Mouse (Mus musculus): ENCODE results near the gene Acy3. TPM values are rescaled to one million over a fixed set of nuclear protein-coding genes. Genes with fewer than 3 reads are reported as not detected.
A peak's percentile ranks its signal among the peaks of the same experiment; 100 is the strongest.

The Acy3 gene
- polyA plus RNA-seq, 1 experiment from 2014 or later = 2.5 TPM

DNA sequence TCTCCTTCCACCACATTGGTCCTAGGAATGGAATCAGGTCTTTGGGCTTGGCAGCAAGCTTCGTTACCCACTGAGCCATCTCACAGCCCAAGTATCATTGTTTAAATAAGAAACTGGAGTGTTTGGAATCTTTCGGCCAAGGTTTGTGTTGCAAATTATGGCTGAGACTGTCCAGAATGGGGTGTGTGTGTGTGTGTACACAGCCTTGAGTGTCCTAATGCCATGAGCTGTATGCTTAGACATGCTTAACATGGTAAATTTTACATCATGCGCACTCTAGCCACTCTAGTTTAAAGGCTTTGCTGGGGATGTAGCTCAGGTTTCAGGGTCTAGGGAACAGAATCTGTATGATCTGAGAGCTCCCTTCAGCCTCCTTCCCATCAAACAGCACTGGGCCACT is 9.1 kb downstream of the Acy3 start:
- no peaks in the 10 kb centered on the region for H3K36me3 ChIP-seq (ENCODE audit: control insufficient read depth, insufficient read depth, low read length)
- no peaks in the 10 kb centered on the region for H3K9me3 ChIP-seq (ENCODE audit: control insufficient read depth, low read length)
- WGBS = 92% methylated on average over 3 of the region's 3 CpGs
- H3K27ac ChIP-seq (ENCODE audit: low read depth, low read length) = no peak overlapping the region
- H3K4me3 ChIP-seq (ENCODE audit: low read depth, low read length) = no peak overlapping the region
- H3K4me1 ChIP-seq (replicated peaks; ENCODE audit: control insufficient read depth, insufficient read depth, low read length) = no peaks in the 10 kb centered on the region
- H3K9ac ChIP-seq (ENCODE audit: low read depth, low read length) = no peak overlapping the region
- H3K27me3 ChIP-seq (ENCODE audit: control insufficient read depth, insufficient read depth, low read length) = no peaks in the 10 kb centered on the region
- no peak overlapping the region for H3K4me2 ChIP-seq (replicated peaks; ENCODE audit: low read depth, low read length)
- ATAC-seq (ENCODE audit: low FRiP score) (no peak), DNase-seq (ENCODE audit: low spot score) (no peak)

DNA sequence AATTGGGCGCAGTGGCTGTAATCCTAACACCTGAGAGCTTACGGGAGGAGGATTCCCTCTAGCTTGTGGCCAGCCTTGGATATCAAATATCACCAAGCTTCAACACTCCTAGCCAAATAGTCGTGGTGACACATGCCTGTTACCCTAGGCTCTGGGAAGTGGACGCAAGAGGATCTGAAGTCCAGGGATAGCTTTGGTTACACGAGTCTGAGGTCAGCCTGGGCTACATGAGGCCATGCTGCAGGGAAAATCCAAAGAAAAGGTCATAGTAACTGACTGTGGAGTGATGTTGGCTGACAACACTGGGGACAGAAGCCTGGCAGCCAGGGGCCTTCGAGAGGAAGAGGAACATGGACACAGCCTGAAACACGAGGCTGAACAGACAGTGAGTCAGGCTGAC is 9.7 kb downstream of the Acy3 start:
- H3K9ac ChIP-seq (ENCODE audit: low read depth, low read length) = no peak overlapping the region
- H3K27me3 ChIP-seq (ENCODE audit: control insufficient read depth, insufficient read depth, low read length) = no peaks in the 10 kb centered on the region
- WGBS = 75% methylated on average over 7 of the region's 7 CpGs
- H3K4me1 ChIP-seq (replicated peaks; ENCODE audit: control insufficient read depth, insufficient read depth, low read length) = peaks cover under 1% of the 10 kb centered on the region
- H3K4me2 ChIP-seq (replicated peaks; ENCODE audit: low read depth, low read length) = no peak overlapping the region
- ATAC-seq (ENCODE audit: low FRiP score) (no peak), DNase-seq (ENCODE audit: low spot score) (no peak)
- no peaks in the 10 kb centered on the region for H3K36me3 ChIP-seq (ENCODE audit: control insufficient read depth, insufficient read depth, low read length)
- no peaks in the 10 kb centered on the region for H3K9me3 ChIP-seq (ENCODE audit: control insufficient read depth, low read length)
- no peak overlapping the region for H3K4me3 ChIP-seq (ENCODE audit: low read depth, low read length)
- H3K27ac ChIP-seq (ENCODE audit: low read depth, low read length) = no peak overlapping the region

DNA sequence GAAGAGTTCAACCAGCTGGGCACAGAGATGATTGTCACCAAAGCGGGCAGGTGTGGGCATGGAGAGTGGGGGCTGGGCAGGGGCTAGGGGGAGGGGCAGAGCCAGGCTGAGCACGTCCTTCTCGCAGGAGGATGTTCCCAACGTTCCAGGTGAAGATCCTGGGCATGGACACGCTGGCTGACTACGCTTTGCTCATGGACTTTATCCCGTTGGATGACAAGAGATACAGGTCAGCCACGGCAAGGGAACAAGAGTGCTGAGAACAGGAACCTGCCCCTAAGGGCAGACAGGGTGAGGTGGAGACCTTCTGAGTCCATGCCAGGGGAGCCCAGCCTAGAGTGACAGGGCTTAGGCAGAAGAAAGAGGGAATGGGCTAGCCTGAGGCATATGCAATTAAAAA is 10.4 kb downstream of the Acy3 start:
- H3K27ac ChIP-seq (ENCODE audit: low read depth, low read length) = no peak overlapping the region
- ATAC-seq (ENCODE audit: low FRiP score) = no peak
- DNase-seq (ENCODE audit: low spot score) = no peak
- no peak overlapping the region for H3K4me3 ChIP-seq (ENCODE audit: low read depth, low read length)
- no peaks in the 10 kb centered on the region for H3K36me3 ChIP-seq (ENCODE audit: control insufficient read depth, insufficient read depth, low read length)
- no peak overlapping the region for H3K9ac ChIP-seq (ENCODE audit: low read depth, low read length)
- no peaks in the 10 kb centered on the region for H3K9me3 ChIP-seq (ENCODE audit: control insufficient read depth, low read length)
- H3K4me1 ChIP-seq (replicated peaks; ENCODE audit: control insufficient read depth, insufficient read depth, low read length) = peaks cover 3% of the 10 kb centered on the region
- H3K27me3 ChIP-seq (ENCODE audit: control insufficient read depth, insufficient read depth, low read length) = no peaks in the 10 kb centered on the region
- H3K4me2 ChIP-seq (replicated peaks; ENCODE audit: low read depth, low read length) = no peak overlapping the region
- WGBS = 84% methylated on average over 8 of the region's 8 CpGs

DNA sequence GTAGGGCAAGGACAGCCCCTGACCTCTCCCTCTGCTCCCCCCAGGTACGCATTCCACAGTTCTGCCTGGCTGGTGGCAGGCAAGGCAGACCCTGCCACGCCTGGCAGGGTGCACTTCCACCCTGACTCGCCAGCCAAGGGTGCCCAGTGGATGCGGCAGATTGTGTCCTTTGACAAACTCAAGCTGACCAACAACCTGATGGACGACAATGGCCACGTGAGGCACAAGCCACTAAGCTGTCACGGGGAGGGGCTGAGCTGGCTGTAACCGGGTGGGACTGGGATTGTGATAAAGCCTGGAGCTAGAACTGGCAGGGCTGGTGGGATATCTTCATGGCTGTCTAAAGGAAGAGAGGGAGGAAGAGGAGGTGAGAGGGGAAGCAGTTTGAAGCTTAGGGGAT is 10.9 kb downstream of the Acy3 start:
- 73% methylated on average over 8 of the region's 8 CpGs for WGBS

DNA sequence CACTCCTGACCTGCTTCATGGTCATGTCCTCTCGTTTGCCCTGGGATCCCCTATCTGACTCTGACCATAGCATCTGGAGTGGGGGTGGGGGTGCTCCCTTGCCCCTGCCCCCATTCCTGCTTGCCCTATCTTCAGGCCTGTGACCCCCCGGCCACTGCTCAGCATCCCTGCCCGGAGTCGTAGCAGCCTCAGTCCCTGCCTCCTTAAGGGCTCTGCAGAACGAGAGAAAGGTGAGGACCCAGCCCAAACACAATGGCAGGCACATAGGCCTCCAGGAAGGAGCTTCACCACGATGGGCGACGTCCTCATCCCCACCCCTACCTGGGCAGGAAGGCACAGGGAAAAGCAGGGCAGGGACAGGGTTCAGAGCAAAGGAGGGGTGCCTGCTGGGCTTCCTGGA is 12.0 kb downstream of the Acy3 start:
- peaks cover 3% of the 10 kb centered on the region for H3K4me1 ChIP-seq (replicated peaks; ENCODE audit: control insufficient read depth, insufficient read depth, low read length)
- H3K27ac ChIP-seq (ENCODE audit: low read depth, low read length) = no peak overlapping the region
- no peak overlapping the region for H3K9ac ChIP-seq (ENCODE audit: low read depth, low read length)
- WGBS = 73% methylated on average over 8 of the region's 8 CpGs
- H3K36me3 ChIP-seq (ENCODE audit: control insufficient read depth, insufficient read depth, low read length) = no peaks in the 10 kb centered on the region
- no peaks in the 10 kb centered on the region for H3K27me3 ChIP-seq (ENCODE audit: control insufficient read depth, insufficient read depth, low read length)
- ATAC-seq (ENCODE audit: low FRiP score) (no peak), DNase-seq (ENCODE audit: low spot score) (no peak)
- no peak overlapping the region for H3K4me2 ChIP-seq (replicated peaks; ENCODE audit: low read depth, low read length)
- no peak overlapping the region for H3K4me3 ChIP-seq (ENCODE audit: low read depth, low read length)
- no peaks in the 10 kb centered on the region for H3K9me3 ChIP-seq (ENCODE audit: control insufficient read depth, low read length)

More for the DNA sequence above, 10.9 kb downstream of the Acy3 start:
- H3K4me3 ChIP-seq (ENCODE audit: low read depth, low read length) = no peak overlapping the region
- H3K27me3 ChIP-seq (ENCODE audit: control insufficient read depth, insufficient read depth, low read length) = no peaks in the 10 kb centered on the region
- no peaks in the 10 kb centered on the region for H3K36me3 ChIP-seq (ENCODE audit: control insufficient read depth, insufficient read depth, low read length)
- H3K27ac ChIP-seq (ENCODE audit: low read depth, low read length) = no peak overlapping the region
- no peak for DNase-seq (ENCODE audit: low spot score)
- peaks cover 3% of the 10 kb centered on the region for H3K4me1 ChIP-seq (replicated peaks; ENCODE audit: control insufficient read depth, insufficient read depth, low read length)
- H3K9me3 ChIP-seq (ENCODE audit: control insufficient read depth, low read length) = no peaks in the 10 kb centered on the region
- ATAC-seq (ENCODE audit: low FRiP score) = no peak
- no peak overlapping the region for H3K4me2 ChIP-seq (replicated peaks; ENCODE audit: low read depth, low read length)
- H3K9ac ChIP-seq (ENCODE audit: low read depth, low read length) = no peak overlapping the region

DNA sequence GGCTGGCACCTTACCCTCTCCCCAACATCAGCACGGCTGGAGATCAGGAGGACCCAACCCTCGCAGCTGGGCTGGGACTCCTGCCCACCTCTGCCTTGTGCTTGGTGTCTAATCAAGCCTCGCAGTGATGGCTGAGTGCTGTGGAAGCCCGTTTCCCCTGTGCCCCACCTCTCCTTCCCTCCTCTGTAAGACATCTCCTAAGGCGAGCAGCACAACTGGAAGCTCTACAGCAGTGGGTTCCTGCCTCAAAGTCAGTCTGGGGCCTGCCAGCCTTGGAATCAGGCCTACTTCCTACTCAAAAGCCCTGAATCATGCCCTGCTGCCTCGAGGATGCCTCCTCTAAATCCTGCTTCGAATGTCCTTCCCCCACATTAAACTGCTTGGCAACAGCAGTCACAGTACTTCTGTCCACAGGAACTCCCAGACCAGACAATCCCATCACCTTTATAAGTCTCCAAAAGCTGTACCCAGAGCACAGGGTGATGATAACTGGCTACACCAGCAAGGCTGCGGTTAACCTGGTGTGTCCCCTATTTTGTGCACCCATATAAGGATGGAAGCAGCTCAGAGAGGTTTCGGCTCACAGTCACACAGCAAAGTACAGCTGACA is 12.9 kb downstream of the Acy3 start:
- Histone ChIP-seq H3K9me3 (ENCODE audit: control insufficient read depth, low read length) (no peaks in the 10 kb centered on the region), H3K27ac (ENCODE audit: low read depth, low read length) (no peak overlapping the region), H3K4me2 (replicated peaks; ENCODE audit: low read depth, low read length) (no peak overlapping the region), H3K27me3 (ENCODE audit: control insufficient read depth, insufficient read depth, low read length) (no peaks in the 10 kb centered on the region), H3K9ac (ENCODE audit: low read depth, low read length) (no peak overlapping the region; the same call in 1 of the 2 replicates), H3K4me1 (replicated peaks; ENCODE audit: control insufficient read depth, insufficient read depth, low read length) (peaks cover 3% of the 10 kb centered on the region), H3K4me3 (ENCODE audit: low read depth, low read length) (no peak overlapping the region; the same call in 1 of the 2 replicates), H3K36me3 (ENCODE audit: control insufficient read depth, insufficient read depth, low read length) (no peaks in the 10 kb centered on the region)
- WGBS = 88% methylated on average over 9 of the region's 9 CpGs
- no peak for DNase-seq (ENCODE audit: low spot score)
- ATAC-seq (ENCODE audit: low FRiP score) = no peak

DNA sequence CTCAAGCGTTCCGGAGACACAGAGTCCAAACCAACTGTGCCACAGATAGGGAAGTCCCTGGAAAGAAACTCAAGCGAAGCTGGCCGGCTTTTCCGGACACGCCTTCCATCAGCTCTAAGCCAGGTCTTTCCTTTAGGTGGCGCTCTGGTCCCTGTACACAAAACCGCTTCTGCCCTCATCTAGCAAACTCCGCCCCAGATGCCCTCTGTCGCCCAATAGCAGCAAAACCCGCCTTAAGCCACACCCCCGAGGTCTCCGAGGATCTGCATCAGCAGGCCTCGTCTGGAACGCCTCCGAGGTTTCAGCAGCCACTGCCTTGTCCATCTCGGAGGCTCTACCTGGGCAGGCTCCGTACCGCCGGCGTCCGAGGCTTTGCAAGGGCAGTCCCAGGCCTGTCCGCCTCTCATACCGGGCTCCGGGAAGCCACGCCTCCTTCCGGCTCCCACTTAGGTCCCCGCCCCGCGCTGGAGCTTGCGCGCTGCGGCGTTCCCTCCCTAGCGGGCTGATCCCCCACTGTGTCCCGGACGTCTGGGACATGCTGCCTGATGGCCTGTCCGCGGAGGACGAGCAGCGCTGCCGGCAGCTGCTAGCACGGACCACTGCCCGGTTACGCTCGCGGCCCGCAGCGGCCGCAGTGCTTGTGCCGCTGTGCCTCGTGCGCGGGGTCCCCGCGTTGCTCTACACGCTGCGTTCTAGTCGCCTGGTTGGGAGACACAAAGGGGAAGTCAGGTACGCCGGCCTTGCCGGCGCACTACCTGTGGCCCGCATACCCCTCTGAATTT is 13.9 kb downstream of the Acy3 start, which contains the start of the genes Nudt8 and Gm49405:
Gene Nudt8 (plus strand): TSS at position 462 of the 782 bp plus-strand sequence.
Gene Gm49405 (plus strand): TSS at position 508 of the 782 bp plus-strand sequence.
- Histone ChIP-seq H3K9ac (ENCODE audit: low read depth, low read length) (peak within 1 kb of the TSS; percentile 76), H3K27ac (ENCODE audit: low read depth, low read length) (peak within 1 kb of the TSS; percentile 94), H3K4me2 (replicated peaks; ENCODE audit: low read depth, low read length) (peak within 1 kb of the TSS; percentile 94), H3K9me3 (ENCODE audit: control insufficient read depth, low read length) (no peaks in the 10 kb centered on the region), H3K27me3 (ENCODE audit: control insufficient read depth, insufficient read depth, low read length) (no peaks in the 10 kb centered on the region), H3K36me3 (ENCODE audit: control insufficient read depth, insufficient read depth, low read length) (no peaks in the 10 kb centered on the region), H3K4me1 (replicated peaks; ENCODE audit: control insufficient read depth, insufficient read depth, low read length) (peaks cover 3% of the 10 kb centered on the region), H3K4me3 (ENCODE audit: low read depth, low read length) (peak within 1 kb of the TSS; percentile 62)
- DNase-seq (ENCODE audit: low spot score) = peak; percentile 96
- under 1% methylated on average over 64 of the region's 64 CpGs for WGBS
- peak; percentile 92 for ATAC-seq (ENCODE audit: low FRiP score)

DNA sequence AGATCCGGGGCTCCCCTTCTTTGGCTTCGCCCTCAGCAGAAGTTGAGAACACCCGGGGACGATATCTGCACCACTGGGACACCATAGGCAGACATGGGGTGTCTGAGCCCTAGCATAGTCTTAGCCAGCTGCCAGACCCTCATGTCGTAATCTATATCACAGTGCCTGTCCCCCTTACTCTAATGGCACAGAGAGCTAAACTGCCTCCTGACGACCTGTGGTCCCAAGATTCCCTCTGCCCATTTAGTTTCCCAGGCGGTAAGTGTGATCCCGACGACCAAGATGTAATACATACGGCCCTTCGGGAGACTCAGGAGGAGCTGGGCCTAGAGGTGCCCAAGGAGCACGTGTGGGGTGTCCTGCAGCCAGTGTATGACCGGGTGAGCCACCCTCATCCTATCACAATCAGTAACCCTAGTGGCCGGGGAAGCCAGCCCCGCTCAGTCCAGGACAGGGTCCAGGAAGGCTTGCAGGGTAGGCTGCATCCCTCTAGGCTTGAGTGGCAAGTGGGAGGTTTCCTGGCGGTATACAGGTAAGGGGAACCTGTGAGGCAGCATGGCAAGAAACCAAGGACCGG is 14.7 kb downstream of the Acy3 start:
- DNase-seq (ENCODE audit: low spot score) (peak; percentile 29), ATAC-seq (ENCODE audit: low FRiP score) (no peak)
- no peaks in the 10 kb centered on the region for H3K27me3 ChIP-seq (ENCODE audit: control insufficient read depth, insufficient read depth, low read length)
- H3K4me1 ChIP-seq (replicated peaks; ENCODE audit: control insufficient read depth, insufficient read depth, low read length) = peaks cover 3% of the 10 kb centered on the region
- no peaks in the 10 kb centered on the region for H3K36me3 ChIP-seq (ENCODE audit: control insufficient read depth, insufficient read depth, low read length)
- H3K27ac ChIP-seq (ENCODE audit: low read depth, low read length) = peak overlapping the region; percentile 94
- peak overlapping the region; percentile 62 for H3K4me3 ChIP-seq (ENCODE audit: low read depth, low read length)
- peak overlapping the region; percentile 94 for H3K4me2 ChIP-seq (replicated peaks; ENCODE audit: low read depth, low read length)
- H3K9ac ChIP-seq (ENCODE audit: low read depth, low read length) = peak overlapping the region; percentile 76
- 22% methylated on average over 17 of the region's 17 CpGs for WGBS
- no peaks in the 10 kb centered on the region for H3K9me3 ChIP-seq (ENCODE audit: control insufficient read depth, low read length)

Data from hindbrain, embryonic 11.5 days (tissue).